Mouse (Mus musculus) gastrocnemius, postnatal 4 days (tissue): ENCODE data around the gene Pbx4. TPM values are rescaled to one million over a fixed set of nuclear protein-coding genes. Genes with fewer than 3 reads are reported as not detected.

Experiments
- total RNA-seq, 2 experiments: library from RNA; stranded (reverse); gene quantifications; 2 replicates each; pipeline ENCODE4 v1.2.3; 2021

Gene Pbx4
- total RNA-seq, 2 experiments from 2014 or later = 1.4 to 1.9 TPM

Other genes starting within 250 kb of the Pbx4 start
- 10 to 100 TPM; 10.0 to 12.2 TPM for gene Zfp868, start 206.9 kb upstream of the Pbx4 start, total RNA-seq
- 1 to 10 TPM; 1.1 to 2.0 TPM for gene Zfp964, start 178.0 kb upstream of the Pbx4 start, total RNA-seq
- gene Zfp869, start 121.8 kb upstream of the Pbx4 start, total RNA-seq = 10 to 100 TPM; 13.4 to 16.6 TPM
- 1 to 10 TPM; 4.1 to 5.2 TPM for gene Zfp963, start 82.5 kb upstream of the Pbx4 start, total RNA-seq
- gene Gm20422, start 57.6 kb upstream of the Pbx4 start, total RNA-seq = 1 to 10 TPM; 4.0 to 6.3 TPM
- gene Atp13a1, start 41.3 kb upstream of the Pbx4 start, total RNA-seq = 10 to 100 TPM; 21.3 to 22.3 TPM
- gene Zfp866, start 41.3 kb upstream of the Pbx4 start, total RNA-seq = 10 to 100 TPM; 18.9 to 21.5 TPM
- 10 to 100 TPM; 10.3 to 11.6 TPM for gene Gmip, start 23.8 kb upstream of the Pbx4 start, total RNA-seq
- gene Lpar2, start 10.1 kb upstream of the Pbx4 start, total RNA-seq = under 1 TPM; 0.22 to 0.31 TPM
- gene Cilp2, start 55.2 kb downstream of the Pbx4 start, total RNA-seq = 10 to 100 TPM in 1 of 2 experiments, 1 to 10 TPM in 1; 6.3 to 12.8 TPM
- under 1 TPM in 1 of 2 experiments, not detected in 1; 0.60 TPM for gene Tssk6, start 69.7 kb downstream of the Pbx4 start, total RNA-seq
- 100 to 1,000 TPM; 188 to 196 TPM for gene Ndufa13, start 70.1 kb downstream of the Pbx4 start, total RNA-seq
- 10 to 100 TPM; 10.8 to 11.7 TPM for gene Yjefn3, start 70.2 kb downstream of the Pbx4 start, total RNA-seq
- gene Gatad2a, start 163.9 kb downstream of the Pbx4 start, total RNA-seq = 10 to 100 TPM; 60.9 to 74.5 TPM
- 10 to 100 TPM; 41.0 to 45.2 TPM for gene Mau2, start 210.2 kb downstream of the Pbx4 start, total RNA-seq
- gene Sugp1, start 210.3 kb downstream of the Pbx4 start, total RNA-seq = 10 to 100 TPM; 23.0 to 23.8 TPM
- gene Tm6sf2, start 240.4 kb downstream of the Pbx4 start, total RNA-seq = under 1 TPM; 0.54 to 0.67 TPM